Mouse (Mus musculus) cerebellum, adult 11 months (tissue): ENCODE data around the gene Ggnbp2.
A peak's percentile ranks its signal among the peaks of the same experiment; 100 is the strongest.

Source experiments
- DNase-seq: peaks from one replicate; pipeline ENCODE4 v3.0.0; 2022

Gene Ggnbp2

DNA sequence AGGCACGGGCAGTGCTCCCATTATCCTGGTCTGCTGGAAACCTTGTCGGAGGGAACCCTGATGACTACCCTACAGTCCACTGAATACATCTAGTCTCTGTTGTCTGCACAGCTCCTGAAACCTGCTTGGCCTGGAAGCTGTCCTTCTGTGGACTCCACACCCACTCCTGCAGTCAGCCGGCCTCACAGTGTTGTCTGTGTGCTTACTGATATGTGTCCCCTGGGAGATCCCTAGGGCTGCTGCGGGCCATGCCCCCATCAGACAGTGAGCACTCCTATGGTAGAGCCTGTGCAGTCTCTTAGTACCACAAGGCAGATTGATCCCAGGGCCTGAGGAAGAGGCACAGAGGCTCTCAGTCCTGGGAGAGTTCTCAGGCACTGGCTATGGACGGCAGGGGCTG, 48.1 kb downstream of the Ggnbp2 start:
- DNase-seq: no peak

GRCm38 (mm10) chr11:84821131-84821770, 49.4 kb downstream of the Ggnbp2 start:
- peak; percentile 16 for DNase-seq

- DNase-seq: peak; percentile 90
Observed at GRCm38 (mm10) chr11:84818961-84819692, 51.5 kb downstream of the Ggnbp2 start, which contains the start of gene Mrm1. Mrm1 (minus strand) TSS chr11:84819515.

- DNase-seq: peak; percentile 62
Observed at GRCm38 (mm10) chr11:84818085-84818960, 52.3 kb downstream of the Ggnbp2 start.

- DNase-seq: no peak
Observed at GRCm38 (mm10) chr11:84817362-84817761, 53.3 kb downstream of the Ggnbp2 start.

DNA sequence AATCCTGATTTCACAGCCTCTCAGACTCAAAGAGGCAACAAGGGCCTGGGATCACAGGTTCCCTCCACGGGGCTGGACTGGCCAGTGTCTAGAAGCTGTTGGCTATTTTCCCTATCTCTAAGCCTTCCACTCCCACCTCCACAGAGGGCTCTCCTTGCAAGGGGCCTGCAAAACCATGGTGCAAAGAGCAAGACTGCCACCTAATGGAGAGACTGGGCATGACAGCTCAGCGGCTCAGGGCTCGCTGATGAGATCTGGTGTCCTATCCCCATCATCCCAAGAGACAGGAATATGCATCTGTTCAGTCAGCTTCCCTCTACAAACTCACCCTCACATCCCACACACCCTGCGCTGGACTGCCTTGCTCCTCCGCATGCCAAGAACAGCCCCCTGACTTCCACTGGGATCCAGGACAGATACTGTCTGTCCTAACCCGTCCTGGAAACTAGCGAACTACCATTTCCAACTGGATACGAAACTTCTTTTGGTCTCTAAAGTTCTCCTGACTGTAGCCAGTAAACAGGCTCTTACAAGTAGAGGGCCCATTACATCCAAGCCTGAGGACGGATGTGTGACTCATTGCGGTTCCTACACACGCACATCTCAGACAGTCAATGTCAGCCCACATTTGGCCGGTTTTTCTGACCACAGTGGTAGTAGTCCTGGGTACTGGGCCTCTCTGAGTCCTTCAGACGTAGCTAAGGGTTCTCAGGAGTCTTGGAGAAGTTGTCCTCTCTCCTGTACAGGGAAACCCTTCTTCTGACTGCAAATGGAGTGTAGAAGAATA, 56.7 kb downstream of the Ggnbp2 start:
- peak; percentile 57 for DNase-seq

- DNase-seq: no peak
Observed at GRCm38 (mm10) chr11:84804373-84804772, 66.2 kb downstream of the Ggnbp2 start.

- DNase-seq: peak; percentile 66
Observed at GRCm38 (mm10) chr11:84797627-84798353, 72.8 kb downstream of the Ggnbp2 start.

GRCm38 (mm10) chr11:84797026-84797425, 73.6 kb downstream of the Ggnbp2 start:
- DNase-seq: no peak

- peak; percentile 75 for DNase-seq
Observed at GRCm38 (mm10) chr11:84794496-84795113, 76.0 kb downstream of the Ggnbp2 start.

DNA sequence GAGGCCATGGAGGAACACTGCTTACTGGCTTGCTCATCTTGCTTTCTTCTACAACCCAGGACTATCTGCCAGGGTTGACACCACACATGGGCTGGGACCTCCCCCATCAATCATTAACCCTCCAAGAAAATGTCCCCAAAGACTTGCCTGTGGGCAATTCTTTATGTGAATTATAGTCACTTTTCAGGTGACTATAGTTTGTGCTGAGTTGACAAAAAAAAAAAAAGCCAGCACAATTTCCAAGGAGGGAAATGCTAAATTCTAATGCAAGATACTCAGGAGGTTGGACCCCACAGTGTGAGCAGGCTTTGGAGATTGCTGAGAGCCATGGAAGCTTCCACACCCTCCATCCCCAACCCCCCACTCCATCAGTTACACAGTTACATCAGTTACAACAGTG, 77.1 kb downstream of the Ggnbp2 start:
- no peak for DNase-seq

- DNase-seq: no peak
Observed at GRCm38 (mm10) chr11:84790383-84790782, 80.2 kb downstream of the Ggnbp2 start.
